Mouse (Mus musculus) midbrain, embryonic 10.5 days (tissue): ENCODE data around the gene Olfr806. TPM values are rescaled to one million over a fixed set of nuclear protein-coding genes. Genes with fewer than 3 reads are reported as not detected.

Experiments
- DNase-seq: peaks from one replicate; pipeline ENCODE4 v3.0.0-alpha.2; 2017; ENCODE audit warnings: low spot score
- H3K27ac ChIP-seq: fragments of 300-500 bp; sonication (generic); replicated peaks from 2 replicates; pipeline ENCODE4 v1.5.1; 2016; ENCODE audit warnings: mild to moderate bottlenecking
- H3K27me3 ChIP-seq: fragments of 300-500 bp; sonication (generic); 2 replicates; pipeline ENCODE4 v1.6.1; 2016; ENCODE audit warnings: low read depth, mild to moderate bottlenecking; ENCODE audit not compliant: poor library complexity, severe bottlenecking
- H3K36me3 ChIP-seq: fragments of 300-500 bp; sonication (generic); 2 replicates; pipeline ENCODE4 v1.6.1; 2016; ENCODE audit warnings: mild to moderate bottlenecking, moderate library complexity
- H3K4me1 ChIP-seq: fragments of 300-500 bp; sonication (generic); 2 replicates; pipeline ENCODE4 v1.6.1; 2016
- H3K4me3 ChIP-seq: fragments of 300-500 bp; sonication (generic); 2 replicates; pipeline ENCODE4 v1.5.1; 2016; ENCODE audit warnings: mild to moderate bottlenecking, moderate library complexity
- H3K9me3 ChIP-seq: fragments of 300-500 bp; sonication (generic); replicated peaks from 2 replicates; pipeline ENCODE4 v1.6.1; 2016; ENCODE audit warnings: mild to moderate bottlenecking
- WGBS: fragments of 180-500 bp; shearing (Covaris S2); methylation state at CpG from one replicate; pipeline ENCODE4 v1.1.7; 2016; 5-methylcytosine and 5-hydroxymethylcytosine counted together
- microRNA-seq: library from miRNA; unstranded; fragments of <30 nt; microRNA quantifications from one replicate; pipeline ENCODE4, GENCODE M21; 2017
- polyA plus RNA-seq: library from polyadenylated mRNA; unstranded; fragments of >200 nt; fragmentation: Nextera tagmentation; extraction: Ambion mirVana; gene quantifications from 2 replicates; pipeline ENCODE4 v1.2.1, GENCODE M21; 2016

The Olfr806 gene
- not detected in 2 replicates for polyA plus RNA-seq

GRCm38 (mm10) chr10:129741821-129742220 lies at the start of gene Olfr806:
Gene Olfr806, minus strand, starts transcription at chr10:129741921.
- H3K4me3 ChIP-seq: no peak within 1 kb of the TSS
- DNase-seq: no peak
- no peaks in the 10 kb centered on the region for H3K36me3 ChIP-seq
- H3K27me3 ChIP-seq: no peaks in the 10 kb centered on the region
- H3K9me3 ChIP-seq: no peaks in the 10 kb centered on the region
- H3K4me1 ChIP-seq: no peaks in the 10 kb centered on the region
- no peak within 1 kb of the TSS for H3K27ac ChIP-seq

- Histone ChIP-seq H3K4me3 (no peak overlapping the region), H3K27ac (no peak overlapping the region), H3K36me3 (no peaks in the 10 kb centered on the region), H3K27me3 (no peaks in the 10 kb centered on the region), H3K4me1 (no peaks in the 10 kb centered on the region), H3K9me3 (no peaks in the 10 kb centered on the region)
- no peak for DNase-seq
Measured at GRCm38 (mm10) chr10:129778123-129778522, 36.4 kb upstream of the Olfr806 start.

DNA sequence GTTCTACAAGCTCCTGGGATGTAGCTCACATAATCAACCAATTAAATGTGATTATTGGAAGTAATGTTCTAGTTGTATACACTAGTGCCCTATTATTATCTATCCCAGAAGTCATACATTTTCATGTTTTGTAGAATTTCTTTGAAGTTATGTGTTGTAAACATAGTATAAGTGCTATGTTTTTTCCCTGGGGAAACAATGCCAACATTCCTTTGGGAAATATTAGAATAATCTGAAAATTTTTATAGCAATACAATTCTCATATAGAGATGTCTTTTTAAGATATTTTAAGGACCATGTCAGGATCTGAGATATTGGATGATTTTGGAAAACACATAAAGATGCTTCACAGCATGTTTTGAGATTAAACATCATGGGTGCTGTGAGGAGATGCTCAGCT lies 32.6 kb upstream of the Olfr806 start, which contains the start of gene Olfr809:
Gene Olfr809, plus strand, starts transcription at position 301 of the 400 bp plus-strand sequence.
- H3K9me3 ChIP-seq: no peaks in the 10 kb centered on the region
- H3K4me1 ChIP-seq: no peaks in the 10 kb centered on the region
- DNase-seq: no peak
- no peak within 1 kb of the TSS for H3K27ac ChIP-seq
- H3K36me3 ChIP-seq: no peaks in the 10 kb centered on the region
- H3K4me3 ChIP-seq: no peak within 1 kb of the TSS
- H3K27me3 ChIP-seq: no peaks in the 10 kb centered on the region

DNA sequence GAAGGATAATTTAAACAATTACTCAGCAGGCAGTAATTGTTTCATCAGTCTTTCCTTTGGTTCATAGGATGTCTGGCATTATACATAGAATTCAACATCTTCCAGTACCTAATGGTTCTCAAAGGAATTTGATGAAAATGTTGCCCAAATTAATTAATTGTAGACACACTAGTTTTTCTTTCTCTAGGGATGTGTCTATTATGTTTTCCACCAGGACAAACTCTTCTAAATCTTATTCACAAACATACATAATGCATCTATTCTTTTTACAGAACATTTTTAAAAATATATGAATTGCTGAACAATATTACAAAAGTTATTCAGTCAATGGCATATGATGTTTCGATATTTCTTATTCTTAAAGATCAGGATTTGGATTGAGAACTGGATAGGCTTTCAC lies 23.5 kb upstream of the Olfr806 start, which contains the start of gene Olfr808:
Gene Olfr808, plus strand, starts transcription at position 301 of the 400 bp plus-strand sequence.
- Histone ChIP-seq H3K9me3 (no peaks in the 10 kb centered on the region), H3K4me3 (no peak within 1 kb of the TSS), H3K27me3 (no peaks in the 10 kb centered on the region), H3K36me3 (no peaks in the 10 kb centered on the region), H3K4me1 (no peaks in the 10 kb centered on the region), H3K27ac (no peak within 1 kb of the TSS)
- DNase-seq: no peak
- 93% methylated on average over 1 of the region's 1 CpGs for WGBS

- DNase-seq: no peak
- H3K27me3 ChIP-seq: no peaks in the 10 kb centered on the region
- no peaks in the 10 kb centered on the region for H3K36me3 ChIP-seq
- H3K27ac ChIP-seq: no peak within 1 kb of the TSS
- WGBS: 85% methylated on average over 1 of the region's 1 CpGs
- no peaks in the 10 kb centered on the region for H3K9me3 ChIP-seq
- no peaks in the 10 kb centered on the region for H3K4me1 ChIP-seq
- H3K4me3 ChIP-seq: no peak within 1 kb of the TSS
Measured at GRCm38 (mm10) chr10:129757693-129758092, 16.0 kb upstream of the Olfr806 start, which contains the start of gene Olfr807. Gene Olfr807, minus strand, starts transcription at chr10:129757793.

GRCm38 (mm10) chr10:129729275-129729674 lies 12.4 kb downstream of the Olfr806 start, which contains the start of gene Olfr805:
Gene Olfr805, minus strand, starts transcription at chr10:129729375.
- no peak for DNase-seq
- Histone ChIP-seq H3K4me3 (no peak within 1 kb of the TSS), H3K9me3 (no peaks in the 10 kb centered on the region), H3K27me3 (no peaks in the 10 kb centered on the region), H3K4me1 (no peaks in the 10 kb centered on the region), H3K36me3 (no peaks in the 10 kb centered on the region), H3K27ac (no peak within 1 kb of the TSS)
- WGBS: 94% methylated on average over 2 of the region's 2 CpGs

- H3K27me3 ChIP-seq: no peaks in the 10 kb centered on the region
- no peaks in the 10 kb centered on the region for H3K4me1 ChIP-seq
- no peak for DNase-seq
- no peak within 1 kb of the TSS for H3K27ac ChIP-seq
- H3K9me3 ChIP-seq: no peaks in the 10 kb centered on the region
- H3K36me3 ChIP-seq: no peaks in the 10 kb centered on the region
- H3K4me3 ChIP-seq: no peak within 1 kb of the TSS
Measured at GRCm38 (mm10) chr10:129702910-129703309, 38.8 kb downstream of the Olfr806 start, which contains the start of gene Olfr804. Gene Olfr804, plus strand, starts transcription at chr10:129703210.

GRCm38 (mm10) chr10:129694186-129694585 lies 47.5 kb downstream of the Olfr806 start, which contains the start of gene Olfr803:
Gene Olfr803, minus strand, starts transcription at chr10:129694286.
- no peaks in the 10 kb centered on the region for H3K9me3 ChIP-seq
- no peak within 1 kb of the TSS for H3K4me3 ChIP-seq
- no peaks in the 10 kb centered on the region for H3K27me3 ChIP-seq
- WGBS: 91% methylated on average over 2 of the region's 2 CpGs
- H3K4me1 ChIP-seq: no peaks in the 10 kb centered on the region
- H3K36me3 ChIP-seq: no peaks in the 10 kb centered on the region
- no peak for DNase-seq
- H3K27ac ChIP-seq: no peak within 1 kb of the TSS

DNA sequence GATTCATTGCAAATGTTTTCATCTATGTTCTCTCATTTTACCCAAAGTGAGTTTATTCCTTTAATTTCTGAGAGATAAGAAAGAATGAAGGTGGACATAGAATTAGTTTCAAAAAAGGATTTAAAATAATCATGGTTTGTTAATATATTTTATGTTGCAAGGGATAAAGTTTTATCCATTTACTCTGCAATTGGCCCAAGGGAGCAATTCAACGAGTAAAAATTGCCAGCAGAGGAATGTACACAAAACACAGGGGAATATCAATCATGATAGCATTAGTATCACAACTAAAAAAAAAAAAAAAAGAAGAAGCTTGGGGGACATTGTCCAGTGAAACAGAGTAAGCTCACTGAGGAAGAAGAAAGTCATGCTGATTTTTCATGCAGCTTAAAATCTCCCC lies 53.7 kb downstream of the Olfr806 start, which contains the start of gene Olfr802:
Gene Olfr802, minus strand, starts transcription at position 101 of the 400 bp plus-strand sequence.
- no peak within 1 kb of the TSS for H3K27ac ChIP-seq

More for the DNA sequence above, 53.7 kb downstream of the Olfr806 start, which contains the start of gene Olfr802:
- no peak within 1 kb of the TSS for H3K4me3 ChIP-seq
- no peak for DNase-seq
- H3K36me3 ChIP-seq: no peaks in the 10 kb centered on the region
- no peaks in the 10 kb centered on the region for H3K27me3 ChIP-seq
- H3K4me1 ChIP-seq: no peaks in the 10 kb centered on the region
- 68% methylated on average over 1 of the region's 1 CpGs for WGBS
- H3K9me3 ChIP-seq: no peaks in the 10 kb centered on the region

Small RNAs within 50 kb of the gene (microRNA-seq; reads per million reads assigned to microRNA genes)
- not detected for gene Gm24485

Other genes starting within 250 kb of the Olfr806 start
- not detected in 2 replicates for gene Olfr790, start 243.4 kb downstream of the Olfr806 start, polyA plus RNA-seq
- not detected in 2 replicates for gene Olfr791, start 220.1 kb downstream of the Olfr806 start, polyA plus RNA-seq
- gene Olfr792, start 202.8 kb downstream of the Olfr806 start, polyA plus RNA-seq: not detected in 2 replicates
- gene Olfr794, start 174.3 kb downstream of the Olfr806 start, polyA plus RNA-seq: not detected in 2 replicates
- not detected in 2 replicates for gene Olfr796, start 129.4 kb downstream of the Olfr806 start, polyA plus RNA-seq
- not detected in 2 replicates for gene Olfr798, start 114.0 kb downstream of the Olfr806 start, polyA plus RNA-seq
- gene Olfr799, start 104.4 kb downstream of the Olfr806 start, polyA plus RNA-seq: not detected in 2 replicates
- gene Olfr800, start 84.2 kb downstream of the Olfr806 start, polyA plus RNA-seq: not detected in 2 replicates
- gene Olfr801, start 68.1 kb downstream of the Olfr806 start, polyA plus RNA-seq: not detected in 2 replicates
- not detected in 2 replicates for gene Olfr802, start 53.8 kb downstream of the Olfr806 start, polyA plus RNA-seq
- not detected in 2 replicates for gene Olfr803, start 47.6 kb downstream of the Olfr806 start, polyA plus RNA-seq
- not detected in 2 replicates for gene Olfr804, start 38.7 kb downstream of the Olfr806 start, polyA plus RNA-seq
- gene Olfr805, start 12.5 kb downstream of the Olfr806 start, polyA plus RNA-seq: not detected in 2 replicates
- not detected in 2 replicates for gene Olfr807, start 15.9 kb upstream of the Olfr806 start, polyA plus RNA-seq
- gene Olfr808, start 23.6 kb upstream of the Olfr806 start, polyA plus RNA-seq: not detected in 2 replicates
- gene Olfr809, start 32.7 kb upstream of the Olfr806 start, polyA plus RNA-seq: not detected in 2 replicates
- gene Olfr810, start 53.0 kb upstream of the Olfr806 start, polyA plus RNA-seq: not detected in 2 replicates
- gene Olfr811, start 62.5 kb upstream of the Olfr806 start, polyA plus RNA-seq: not detected in 2 replicates
- not detected in 2 replicates for gene Olfr812, start 104.2 kb upstream of the Olfr806 start, polyA plus RNA-seq
- gene Olfr813, start 113.4 kb upstream of the Olfr806 start, polyA plus RNA-seq: not detected in 2 replicates
- not detected in 2 replicates for gene Olfr814, start 137.9 kb upstream of the Olfr806 start, polyA plus RNA-seq
- not detected in 2 replicates for gene Olfr815, start 163.9 kb upstream of the Olfr806 start, polyA plus RNA-seq
- not detected in 2 replicates for gene Olfr816, start 173.7 kb upstream of the Olfr806 start, polyA plus RNA-seq
- not detected in 2 replicates for gene Olfr818, start 207.2 kb upstream of the Olfr806 start, polyA plus RNA-seq
- not detected in 2 replicates for gene Olfr819, start 225.3 kb upstream of the Olfr806 start, polyA plus RNA-seq
- not detected in 2 replicates for gene Olfr247, start 234.2 kb upstream of the Olfr806 start, polyA plus RNA-seq
- not detected in 2 replicates for gene Gm10310, start 243.1 kb upstream of the Olfr806 start, polyA plus RNA-seq